Mouse (Mus musculus): ENCODE measurements around the gene Armc9. TPM values are rescaled to one million over a fixed set of nuclear protein-coding genes. Genes with fewer than 3 reads are reported as not detected.

Gene Armc9
- polyA plus RNA-seq, 1 experiment, result 0.81 TPM

GRCm38 (mm10) chr1:86156075-86156474 lies 1.5 kb downstream of the Armc9 start:
- H3K4me1 ChIP-seq (ENCODE audit: control insufficient read depth), result peaks cover 72% of the 10 kb centered on the region

GRCm38 (mm10) chr1:86156595-86156994 lies 2.0 kb downstream of the Armc9 start:
- no peak for TF ChIP-seq TAL1 (IDR thresholded peaks at IDR 0.05; ENCODE audit: low read length)
- TF ChIP-seq GATA1 (IDR thresholded peaks at IDR 0.05; ENCODE audit: low read length), result no peak
- Histone ChIP-seq H3K27me3 (ENCODE audit: control insufficient read depth) (no peaks in the 10 kb centered on the region), H3K4me3 (replicated peaks) (no peak overlapping the region), H3K9me3 (ENCODE audit: control insufficient read depth, low read length) (no peaks in the 10 kb centered on the region), H3K4me1 (ENCODE audit: control insufficient read depth) (peaks cover 74% of the 10 kb centered on the region), H3K36me3 (ENCODE audit: control insufficient read depth) (peaks cover 46% of the 10 kb centered on the region)

More at GRCm38 (mm10) chr1:86156075-86156474, 1.5 kb downstream of the Armc9 start:
- no peak for TF ChIP-seq GATA1 (IDR thresholded peaks at IDR 0.05; ENCODE audit: low read length)
- TF ChIP-seq TAL1 (IDR thresholded peaks at IDR 0.05; ENCODE audit: low read length), result no peak
- Histone ChIP-seq H3K36me3 (ENCODE audit: control insufficient read depth) (peaks cover 41% of the 10 kb centered on the region), H3K27me3 (ENCODE audit: control insufficient read depth) (no peaks in the 10 kb centered on the region), H3K4me3 (replicated peaks) (peak overlapping the region; percentile 84), H3K9me3 (ENCODE audit: control insufficient read depth, low read length) (no peaks in the 10 kb centered on the region)

- peaks cover 79% of the 10 kb centered on the region for H3K4me1 ChIP-seq (ENCODE audit: control insufficient read depth)
Observed at GRCm38 (mm10) chr1:86160059-86160458, 5.5 kb downstream of the Armc9 start.

GRCm38 (mm10) chr1:86160479-86160878 lies 5.9 kb downstream of the Armc9 start:
- Histone ChIP-seq H3K9me3 (ENCODE audit: control insufficient read depth, low read length) (no peaks in the 10 kb centered on the region), H3K4me1 (ENCODE audit: control insufficient read depth) (peaks cover 75% of the 10 kb centered on the region), H3K36me3 (ENCODE audit: control insufficient read depth) (peaks cover 81% of the 10 kb centered on the region), H3K4me3 (replicated peaks) (peak overlapping the region; percentile 26), H3K27me3 (ENCODE audit: control insufficient read depth) (no peaks in the 10 kb centered on the region)
- peak; percentile 30; the same call in 1 of the 3 replicates for TF ChIP-seq TAL1 (IDR thresholded peaks at IDR 0.05; ENCODE audit: low read length)
- peak; percentile 44; the same call in 1 of the 2 replicates for TF ChIP-seq GATA1 (IDR thresholded peaks at IDR 0.05; ENCODE audit: low read length)

More at GRCm38 (mm10) chr1:86160059-86160458, 5.5 kb downstream of the Armc9 start:
- Histone ChIP-seq H3K36me3 (ENCODE audit: control insufficient read depth) (peaks cover 77% of the 10 kb centered on the region), H3K4me3 (replicated peaks) (peak overlapping the region; percentile 26), H3K9me3 (ENCODE audit: control insufficient read depth, low read length) (no peaks in the 10 kb centered on the region), H3K27me3 (ENCODE audit: control insufficient read depth) (no peaks in the 10 kb centered on the region)
- no peak for TF ChIP-seq GATA1 (IDR thresholded peaks at IDR 0.05; ENCODE audit: low read length)
- no peak for TF ChIP-seq TAL1 (IDR thresholded peaks at IDR 0.05; ENCODE audit: low read length)

GRCm38 (mm10) chr1:86161061-86161460 lies 6.5 kb downstream of the Armc9 start:
- peak overlapping the region; percentile 26 for H3K4me3 ChIP-seq (replicated peaks)
- peaks cover 85% of the 10 kb centered on the region for H3K36me3 ChIP-seq (ENCODE audit: control insufficient read depth)
- peaks cover 69% of the 10 kb centered on the region for H3K4me1 ChIP-seq (ENCODE audit: control insufficient read depth)
- H3K9me3 ChIP-seq (ENCODE audit: control insufficient read depth, low read length), result no peaks in the 10 kb centered on the region
- H3K27me3 ChIP-seq (ENCODE audit: control insufficient read depth), result no peaks in the 10 kb centered on the region
- peak; percentile 63 for TF ChIP-seq GATA1 (IDR thresholded peaks at IDR 0.05; ENCODE audit: low read length)
- TF ChIP-seq TAL1 (IDR thresholded peaks at IDR 0.05; ENCODE audit: low read length), result peak; percentile 70

GRCm38 (mm10) chr1:86174602-86175001 lies 20.0 kb downstream of the Armc9 start:
- H3K36me3 ChIP-seq (ENCODE audit: control insufficient read depth), result peaks cover 79% of the 10 kb centered on the region
- no peak overlapping the region for H3K4me3 ChIP-seq (replicated peaks)
- TF ChIP-seq GATA1 (IDR thresholded peaks at IDR 0.05; ENCODE audit: low read length) (no peak), TAL1 (IDR thresholded peaks at IDR 0.05; ENCODE audit: low read length) (no peak)
- peaks cover 9% of the 10 kb centered on the region for H3K4me1 ChIP-seq (ENCODE audit: control insufficient read depth)
- H3K9me3 ChIP-seq (ENCODE audit: control insufficient read depth, low read length), result no peaks in the 10 kb centered on the region
- no peaks in the 10 kb centered on the region for H3K27me3 ChIP-seq (ENCODE audit: control insufficient read depth)

GRCm38 (mm10) chr1:86176066-86176465 lies 21.5 kb downstream of the Armc9 start:
- Histone ChIP-seq H3K9me3 (ENCODE audit: control insufficient read depth, low read length) (no peaks in the 10 kb centered on the region), H3K4me1 (ENCODE audit: control insufficient read depth) (peaks cover 10% of the 10 kb centered on the region), H3K27me3 (ENCODE audit: control insufficient read depth) (no peaks in the 10 kb centered on the region), H3K36me3 (ENCODE audit: control insufficient read depth) (peaks cover 82% of the 10 kb centered on the region), H3K4me3 (replicated peaks) (no peak overlapping the region)
- TF ChIP-seq TAL1 (IDR thresholded peaks at IDR 0.05; ENCODE audit: low read length) (no peak), GATA1 (IDR thresholded peaks at IDR 0.05; ENCODE audit: low read length) (no peak)

GRCm38 (mm10) chr1:86178462-86179253 lies 24.1 kb downstream of the Armc9 start:
- no peaks in the 10 kb centered on the region for H3K27me3 ChIP-seq (ENCODE audit: control insufficient read depth)
- no peak overlapping the region for H3K4me3 ChIP-seq (replicated peaks)
- peaks cover 32% of the 10 kb centered on the region for H3K4me1 ChIP-seq (ENCODE audit: control insufficient read depth)
- TF ChIP-seq TAL1 (IDR thresholded peaks at IDR 0.05; ENCODE audit: low read length) (no peak), GATA1 (IDR thresholded peaks at IDR 0.05; ENCODE audit: low read length) (no peak)
- peaks cover 75% of the 10 kb centered on the region for H3K36me3 ChIP-seq (ENCODE audit: control insufficient read depth)
- no peaks in the 10 kb centered on the region for H3K9me3 ChIP-seq (ENCODE audit: control insufficient read depth, low read length)

- Histone ChIP-seq H3K9me3 (ENCODE audit: control insufficient read depth, low read length) (no peaks in the 10 kb centered on the region), H3K4me3 (replicated peaks) (no peak overlapping the region), H3K36me3 (ENCODE audit: control insufficient read depth) (peaks cover 57% of the 10 kb centered on the region), H3K27me3 (ENCODE audit: control insufficient read depth) (no peaks in the 10 kb centered on the region), H3K4me1 (ENCODE audit: control insufficient read depth) (peaks cover 33% of the 10 kb centered on the region)
- TF ChIP-seq GATA1 (IDR thresholded peaks at IDR 0.05; ENCODE audit: low read length), result no peak
- TF ChIP-seq TAL1 (IDR thresholded peaks at IDR 0.05; ENCODE audit: low read length), result no peak
Observed at GRCm38 (mm10) chr1:86182004-86182709, 27.6 kb downstream of the Armc9 start.
